Mouse (Mus musculus): ENCODE measurements around the gene Son. TPM values are rescaled to one million over a fixed set of nuclear protein-coding genes. Genes with fewer than 3 reads are reported as not detected.

The Son gene
- polyA plus RNA-seq, 1 experiment from 2014 or later = 128 TPM

GRCm38 (mm10) chr16:91728123-91729065, 81.1 kb downstream of the Son start, which contains the start of gene Cryzl1:
Cryzl1 (minus strand) TSS chr16:91728975.
- Histone ChIP-seq H3K27me3 (replicated peaks) (no peaks in the 10 kb centered on the region), H3K4me2 (peak within 1 kb of the TSS; percentile 73), H3K4me1 (peaks cover 35% of the 10 kb centered on the region), H3K27ac (peak within 1 kb of the TSS; percentile 97), H3K9ac (peak within 1 kb of the TSS; percentile 96), H3K9me3 (no peaks in the 10 kb centered on the region), H3K36me3 (replicated peaks) (no peaks in the 10 kb centered on the region; the same call in 1 of the 2 replicates), H3K4me3 (peak within 1 kb of the TSS; percentile 95)
- peak; percentile 97 for ATAC-seq (replicated peaks)
- 1% methylated on average over 46 of the region's 46 CpGs for WGBS

Other genes starting within 250 kb of the Son start
- gene Il10rb, start 241.3 kb upstream of the Son start, polyA plus RNA-seq (2015; fragmentation: Nextera tagmentation; extraction: Ambion mirVana) = 11.7 and 11.9 TPM in 2 replicates
- 53.4 and 54.7 TPM in 2 replicates for gene Ifnar1, start 162.3 kb upstream of the Son start, polyA plus RNA-seq (2015; fragmentation: Nextera tagmentation; extraction: Ambion mirVana)
- gene Ifngr2, start 100.4 kb upstream of the Son start, polyA plus RNA-seq (2015; fragmentation: Nextera tagmentation; extraction: Ambion mirVana) = 92.5 and 94.2 TPM in 2 replicates
- 79.4 and 81.6 TPM in 2 replicates for gene Tmem50b, start 49.7 kb upstream of the Son start, polyA plus RNA-seq (2015; fragmentation: Nextera tagmentation; extraction: Ambion mirVana)
- gene Dnajc28, start 28.5 kb upstream of the Son start, polyA plus RNA-seq (2015; fragmentation: Nextera tagmentation; extraction: Ambion mirVana) = 7.1 and 7.8 TPM in 2 replicates
- gene Gart, start 554 bp upstream of the Son start, polyA plus RNA-seq (2015; fragmentation: Nextera tagmentation; extraction: Ambion mirVana) = 60.7 and 62.0 TPM in 2 replicates
- 19.8 and 20.5 TPM in 2 replicates for gene Donson, start 41.3 kb downstream of the Son start, polyA plus RNA-seq (2015; fragmentation: Nextera tagmentation; extraction: Ambion mirVana)
- 115 and 127 TPM in 2 replicates for gene Cryzl1, start 81.5 kb downstream of the Son start, polyA plus RNA-seq (2015; fragmentation: Nextera tagmentation; extraction: Ambion mirVana)
- 63.5 and 68.6 TPM in 2 replicates for gene Itsn1, start 81.8 kb downstream of the Son start, polyA plus RNA-seq (2015; fragmentation: Nextera tagmentation; extraction: Ambion mirVana)